Mouse (Mus musculus): ENCODE measurements at regions not wholly inside any gene's neighbourhood (a gene's known extent, or its start where the extent isn't known, plus 50 kb on each side); places are given as distances from the start of the nearest gene placed in this dataset.
A peak's percentile ranks its signal among the peaks of the same experiment; 100 is the strongest.

GRCm38 (mm10) chr5:24237201-24237600 is 72.4 kb downstream of the Nupl2 start:
- Histone ChIP-seq H3K36me3 (ENCODE audit: control insufficient read depth, insufficient read depth) (no peaks in the 10 kb centered on the region), H3K27me3 (ENCODE audit: control insufficient read depth, insufficient read depth, low read depth, low read length) (no peaks in the 10 kb centered on the region), H3K9me3 (replicated peaks; ENCODE audit: control insufficient read depth, low read length) (no peaks in the 10 kb centered on the region), H3K27ac (ENCODE audit: low read length) (no peak overlapping the region), H3K4me3 (ENCODE audit: low read depth, low read length) (no peak overlapping the region), H3K4me1 (ENCODE audit: control insufficient read depth, low read depth, low read length) (no peaks in the 10 kb centered on the region), H3K9ac (ENCODE audit: low read depth, low read length) (no peak overlapping the region), H3K4me2 (ENCODE audit: low read depth, low read length) (no peak overlapping the region)
- WGBS (ENCODE audit: insufficient replicate concordance), result 54% methylated on average over 3 of the region's 3 CpGs
- no peak for ATAC-seq (ENCODE audit: low read depth)

- Histone ChIP-seq H3K9ac (ENCODE audit: low read depth, low read length) (no peak overlapping the region), H3K9me3 (replicated peaks; ENCODE audit: control insufficient read depth, low read length) (no peaks in the 10 kb centered on the region), H3K4me2 (ENCODE audit: low read depth, low read length) (no peak overlapping the region), H3K27ac (ENCODE audit: low read length) (no peak overlapping the region), H3K27me3 (ENCODE audit: control insufficient read depth, insufficient read depth, low read depth, low read length) (no peaks in the 10 kb centered on the region), H3K36me3 (ENCODE audit: control insufficient read depth, insufficient read depth) (no peaks in the 10 kb centered on the region), H3K4me3 (ENCODE audit: low read depth, low read length) (no peak overlapping the region), H3K4me1 (ENCODE audit: control insufficient read depth, low read depth, low read length) (no peaks in the 10 kb centered on the region)
- ATAC-seq (ENCODE audit: low read depth), result no peak
- WGBS (ENCODE audit: insufficient replicate concordance), result 45% methylated on average over 2 of the region's 2 CpGs
Measured at GRCm38 (mm10) chr5:24239006-24239405, 74.2 kb downstream of the Nupl2 start.

- no peak for ATAC-seq (ENCODE audit: low read depth)
- no peaks in the 10 kb centered on the region for H3K27me3 ChIP-seq (ENCODE audit: control insufficient read depth, insufficient read depth, low read depth, low read length)
- no peak overlapping the region for H3K27ac ChIP-seq (ENCODE audit: low read length)
- no peaks in the 10 kb centered on the region for H3K36me3 ChIP-seq (ENCODE audit: control insufficient read depth, insufficient read depth)
- 65% methylated on average over 6 of the region's 6 CpGs for WGBS (ENCODE audit: insufficient replicate concordance)
- no peaks in the 10 kb centered on the region for H3K9me3 ChIP-seq (replicated peaks; ENCODE audit: control insufficient read depth, low read length)
- H3K4me2 ChIP-seq (ENCODE audit: low read depth, low read length), result no peak overlapping the region
- no peak overlapping the region for H3K4me3 ChIP-seq (ENCODE audit: low read depth, low read length)
- no peaks in the 10 kb centered on the region for H3K4me1 ChIP-seq (ENCODE audit: control insufficient read depth, low read depth, low read length)
- H3K9ac ChIP-seq (ENCODE audit: low read depth, low read length), result no peak overlapping the region
Measured at GRCm38 (mm10) chr5:24244211-24244610, 79.4 kb downstream of the Nupl2 start.

GRCm38 (mm10) chr5:24255421-24255820 is 90.7 kb downstream of the Nupl2 start:
- no peak overlapping the region for H3K4me3 ChIP-seq (ENCODE audit: low read depth, low read length)
- no peak overlapping the region for H3K27ac ChIP-seq (ENCODE audit: low read length)
- 61% methylated on average over 5 of the region's 5 CpGs for WGBS (ENCODE audit: insufficient replicate concordance)
- no peak for ATAC-seq (ENCODE audit: low read depth)
- no peak overlapping the region for H3K4me2 ChIP-seq (ENCODE audit: low read depth, low read length)
- H3K9ac ChIP-seq (ENCODE audit: low read depth, low read length), result no peak overlapping the region
- no peaks in the 10 kb centered on the region for H3K27me3 ChIP-seq (ENCODE audit: control insufficient read depth, insufficient read depth, low read depth, low read length)
- no peaks in the 10 kb centered on the region for H3K4me1 ChIP-seq (ENCODE audit: control insufficient read depth, low read depth, low read length)
- H3K9me3 ChIP-seq (replicated peaks; ENCODE audit: control insufficient read depth, low read length), result no peaks in the 10 kb centered on the region
- H3K36me3 ChIP-seq (ENCODE audit: control insufficient read depth, insufficient read depth), result no peaks in the 10 kb centered on the region

- ATAC-seq (ENCODE audit: low read depth), result no peak
Measured at GRCm38 (mm10) chr5:24261098-24261497, 90.3 kb downstream of the Kcnh2 start.

GRCm38 (mm10) chr5:24262146-24262545 is 89.3 kb downstream of the Kcnh2 start:
- Histone ChIP-seq H3K27ac (ENCODE audit: low read length) (no peak overlapping the region), H3K9ac (ENCODE audit: low read depth, low read length) (no peak overlapping the region), H3K4me3 (ENCODE audit: low read depth, low read length) (no peak overlapping the region), H3K27me3 (ENCODE audit: control insufficient read depth, insufficient read depth, low read depth, low read length) (no peaks in the 10 kb centered on the region), H3K4me2 (ENCODE audit: low read depth, low read length) (no peak overlapping the region), H3K9me3 (replicated peaks; ENCODE audit: control insufficient read depth, low read length) (no peaks in the 10 kb centered on the region), H3K36me3 (ENCODE audit: control insufficient read depth, insufficient read depth) (no peaks in the 10 kb centered on the region), H3K4me1 (ENCODE audit: control insufficient read depth, low read depth, low read length) (no peaks in the 10 kb centered on the region)
- 11% methylated on average over 11 of the region's 11 CpGs for WGBS (ENCODE audit: insufficient replicate concordance)
- ATAC-seq (ENCODE audit: low read depth), result no peak

More at GRCm38 (mm10) chr5:24261098-24261497, 90.3 kb downstream of the Kcnh2 start:
- H3K4me3 ChIP-seq (ENCODE audit: low read depth, low read length), result no peak overlapping the region
- no peaks in the 10 kb centered on the region for H3K9me3 ChIP-seq (replicated peaks; ENCODE audit: control insufficient read depth, low read length)
- H3K27ac ChIP-seq (ENCODE audit: low read length), result no peak overlapping the region
- H3K9ac ChIP-seq (ENCODE audit: low read depth, low read length), result no peak overlapping the region
- WGBS (ENCODE audit: insufficient replicate concordance), result 7% methylated on average over 7 of the region's 7 CpGs
- no peaks in the 10 kb centered on the region for H3K27me3 ChIP-seq (ENCODE audit: control insufficient read depth, insufficient read depth, low read depth, low read length)
- H3K36me3 ChIP-seq (ENCODE audit: control insufficient read depth, insufficient read depth), result no peaks in the 10 kb centered on the region
- no peaks in the 10 kb centered on the region for H3K4me1 ChIP-seq (ENCODE audit: control insufficient read depth, low read depth, low read length)
- no peak overlapping the region for H3K4me2 ChIP-seq (ENCODE audit: low read depth, low read length)

GRCm38 (mm10) chr5:24264151-24264550 is 87.3 kb downstream of the Kcnh2 start:
- H3K27me3 ChIP-seq (ENCODE audit: control insufficient read depth, insufficient read depth, low read depth, low read length), result no peaks in the 10 kb centered on the region
- H3K9ac ChIP-seq (ENCODE audit: low read depth, low read length), result no peak overlapping the region
- H3K4me2 ChIP-seq (ENCODE audit: low read depth, low read length), result no peak overlapping the region
- no peaks in the 10 kb centered on the region for H3K36me3 ChIP-seq (ENCODE audit: control insufficient read depth, insufficient read depth)
- H3K4me1 ChIP-seq (ENCODE audit: control insufficient read depth, low read depth, low read length), result no peaks in the 10 kb centered on the region
- no peak for ATAC-seq (ENCODE audit: low read depth)
- H3K9me3 ChIP-seq (replicated peaks; ENCODE audit: control insufficient read depth, low read length), result no peaks in the 10 kb centered on the region
- no peak overlapping the region for H3K4me3 ChIP-seq (ENCODE audit: low read depth, low read length)
- H3K27ac ChIP-seq (ENCODE audit: low read length), result no peak overlapping the region
- WGBS (ENCODE audit: insufficient replicate concordance), result 33% methylated on average over 4 of the region's 4 CpGs

- ATAC-seq (ENCODE audit: low read depth), result no peak
- 72% methylated on average over 3 of the region's 3 CpGs for WGBS (ENCODE audit: insufficient replicate concordance)
- Histone ChIP-seq H3K36me3 (ENCODE audit: control insufficient read depth, insufficient read depth) (no peaks in the 10 kb centered on the region), H3K27ac (ENCODE audit: low read length) (no peak overlapping the region), H3K4me3 (ENCODE audit: low read depth, low read length) (no peak overlapping the region), H3K9ac (ENCODE audit: low read depth, low read length) (no peak overlapping the region), H3K4me1 (ENCODE audit: control insufficient read depth, low read depth, low read length) (no peaks in the 10 kb centered on the region), H3K9me3 (replicated peaks; ENCODE audit: control insufficient read depth, low read length) (no peaks in the 10 kb centered on the region), H3K27me3 (ENCODE audit: control insufficient read depth, insufficient read depth, low read depth, low read length) (no peaks in the 10 kb centered on the region), H3K4me2 (ENCODE audit: low read depth, low read length) (no peak overlapping the region)
Measured at GRCm38 (mm10) chr5:24265431-24265830, 86.0 kb downstream of the Kcnh2 start.

- Histone ChIP-seq H3K4me2 (ENCODE audit: low read depth, low read length) (peak overlapping the region; percentile 49), H3K36me3 (ENCODE audit: control insufficient read depth, insufficient read depth) (no peaks in the 10 kb centered on the region), H3K9me3 (replicated peaks; ENCODE audit: control insufficient read depth, low read length) (no peaks in the 10 kb centered on the region), H3K27ac (ENCODE audit: low read length) (no peak overlapping the region), H3K9ac (ENCODE audit: low read depth, low read length) (no peak overlapping the region), H3K27me3 (ENCODE audit: control insufficient read depth, insufficient read depth, low read depth, low read length) (no peaks in the 10 kb centered on the region), H3K4me3 (ENCODE audit: low read depth, low read length) (peak overlapping the region; percentile 18), H3K4me1 (ENCODE audit: control insufficient read depth, low read depth, low read length) (no peaks in the 10 kb centered on the region)
- 3% methylated on average over 16 of the region's 16 CpGs for WGBS (ENCODE audit: insufficient replicate concordance)
- ATAC-seq (ENCODE audit: low read depth), result peak; percentile 54
Measured at GRCm38 (mm10) chr5:24266344-24267295, 84.8 kb downstream of the Kcnh2 start.

Measured in liver, embryonic 16.5 days (tissue).